Mouse (Mus musculus) ES-Bruce4 (cell line): Measurements from ENCODE around the gene Ints5. TPM values are rescaled to one million over a fixed set of nuclear protein-coding genes. Genes with fewer than 3 reads are reported as not detected.

ENCODE experiments used
- H3K27ac ChIP-seq: 2 replicates; pipeline ENCODE4 v1.5.1; 2012; ENCODE audit warnings: low read length, inconsistent platforms; ENCODE audit not compliant: insufficient read depth
- H3K27me3 ChIP-seq: 2 replicates; pipeline ENCODE4 v1.6.1; 2012; ENCODE audit warnings: mild to moderate bottlenecking, low read length, inconsistent platforms; ENCODE audit not compliant: control insufficient read depth, poor library complexity, insufficient read depth, severe bottlenecking
- H3K36me3 ChIP-seq: 2 replicates; pipeline ENCODE4 v1.6.1; 2012; ENCODE audit warnings: inconsistent platforms, mild to moderate bottlenecking, low read length, moderate library complexity; ENCODE audit not compliant: control insufficient read depth, poor library complexity, insufficient read depth, severe bottlenecking
- H3K4me1 ChIP-seq: one replicate; pipeline ENCODE4 v1.8.1; 2011; ENCODE audit warnings: low read length; ENCODE audit not compliant: control insufficient read depth, insufficient read depth
- H3K4me3 ChIP-seq: 2 replicates; pipeline ENCODE4 v1.5.1; 2011; ENCODE audit warnings: low read depth, mild to moderate bottlenecking, low read length
- H3K9ac ChIP-seq: 2 replicates; pipeline ENCODE4 v1.6.1; 2012; ENCODE audit warnings: low read depth, mild to moderate bottlenecking, inconsistent platforms; ENCODE audit not compliant: poor library complexity, severe bottlenecking
- H3K9me3 ChIP-seq: replicated peaks from 2 replicates; pipeline ENCODE4 v1.6.1; 2012; ENCODE audit warnings: mild to moderate bottlenecking, low read length, inconsistent platforms; ENCODE audit not compliant: control insufficient read depth, poor library complexity, insufficient read depth, severe bottlenecking
- CTCF ChIP-seq: IDR thresholded peaks from one replicate; pipeline ENCODE4 v1.8.1; 2011; ENCODE audit warnings: low read depth, low read length
- EP300 ChIP-seq: IDR thresholded peaks from 2 replicates; pipeline ENCODE4 v1.6.1; 2011; ENCODE audit warnings: low read depth, low read length; ENCODE audit not compliant: insufficient read depth
- POLR2A ChIP-seq: IDR thresholded peaks from one replicate; pipeline ENCODE4 v1.8.1; 2011; ENCODE audit warnings: low read length; ENCODE audit not compliant: insufficient read depth
- polyA plus RNA-seq: library from polyadenylated mRNA; stranded (reverse); fragments of >200 nt; gene quantifications from 2 replicates; pipeline ENCODE4 v1.2.4, GENCODE M21; 2011; ENCODE audit warnings: low read depth; ENCODE audit not compliant: missing spikeins, insufficient read depth, insufficient read length

Gene Ints5
- polyA plus RNA-seq, 1 experiment, result 23.1 TPM

GRCm38 (mm10) chr19:8946929-8947328, 54.1 kb downstream of the Ints5 start:
- Histone ChIP-seq H3K4me1 (no peaks in the 10 kb centered on the region), H3K27ac (no peak overlapping the region), H3K9ac (no peak overlapping the region), H3K27me3 (no peaks in the 10 kb centered on the region), H3K4me3 (no peak overlapping the region), H3K9me3 (no peaks in the 10 kb centered on the region), H3K36me3 (peaks cover 57% of the 10 kb centered on the region)
- no peak for TF ChIP-seq CTCF
- no peak for TF ChIP-seq POLR2A
- TF ChIP-seq EP300, result no peak

Other genes starting within 250 kb of the Ints5 start
- not detected in 2 replicates for gene Chrm1, start 229.2 kb upstream of the Ints5 start, polyA plus RNA-seq
- 170 TPM in 2 replicates for gene Slc3a2, start 169.6 kb upstream of the Ints5 start, polyA plus RNA-seq
- gene Wdr74, start 157.2 kb upstream of the Ints5 start, polyA plus RNA-seq, result 81.1 and 97.0 TPM in 2 replicates
- gene 1700092M07Rik, start 152.3 kb upstream of the Ints5 start, polyA plus RNA-seq, result 2.2 TPM in 1 of 2 replicates, not detected in the other
- gene Stx5a, start 151.6 kb upstream of the Ints5 start, polyA plus RNA-seq, result 45.6 and 47.1 TPM in 2 replicates
- 122 and 200 TPM in 2 replicates for gene Nxf1, start 135.9 kb upstream of the Ints5 start, polyA plus RNA-seq
- gene Tmem223, start 122.0 kb upstream of the Ints5 start, polyA plus RNA-seq, result 21.4 and 23.4 TPM in 2 replicates
- gene Tmem179b, start 118.5 kb upstream of the Ints5 start, polyA plus RNA-seq, result 29.0 and 34.5 TPM in 2 replicates
- 17.1 and 17.7 TPM in 2 replicates for gene Taf6l, start 106.6 kb upstream of the Ints5 start, polyA plus RNA-seq
- 98.2 and 103 TPM in 2 replicates for gene Polr2g, start 94.4 kb upstream of the Ints5 start, polyA plus RNA-seq
- gene Zbtb3, start 90.5 kb upstream of the Ints5 start, polyA plus RNA-seq, result 3.1 and 4.1 TPM in 2 replicates
- gene Ttc9c, start 73.7 kb upstream of the Ints5 start, polyA plus RNA-seq, result 77.3 and 84.9 TPM in 2 replicates
- 105 and 108 TPM in 2 replicates for gene Hnrnpul2, start 73.0 kb upstream of the Ints5 start, polyA plus RNA-seq
- 74.8 and 87.2 TPM in 2 replicates for gene AC129217.1, start 63.2 kb upstream of the Ints5 start, polyA plus RNA-seq
- 32.3 and 36.2 TPM in 2 replicates for gene Bscl2, start 55.5 kb upstream of the Ints5 start, polyA plus RNA-seq
- gene Gng3, start 53.8 kb upstream of the Ints5 start, polyA plus RNA-seq, result 28.3 and 29.7 TPM in 2 replicates
- 1.3 and 2.1 TPM in 2 replicates for gene Lrrn4cl, start 42.2 kb upstream of the Ints5 start, polyA plus RNA-seq
- 189 and 201 TPM in 2 replicates for gene Ubxn1, start 21.5 kb upstream of the Ints5 start, polyA plus RNA-seq
- gene Uqcc3, start 12.1 kb upstream of the Ints5 start, polyA plus RNA-seq, result 14.4 and 14.9 TPM in 2 replicates
- gene Lbhd1, start 9.3 kb upstream of the Ints5 start, polyA plus RNA-seq, result 10.1 and 13.4 TPM in 2 replicates
- gene Gm49403, start 9.1 kb upstream of the Ints5 start, polyA plus RNA-seq, result not detected in 2 replicates
- gene 1810009A15Rik, start 4.2 kb upstream of the Ints5 start, polyA plus RNA-seq, result 162 and 172 TPM in 2 replicates
- 11.9 and 24.8 TPM in 2 replicates for gene Gm49416, start 4.1 kb upstream of the Ints5 start, polyA plus RNA-seq
- gene Ganab, start 5.1 kb downstream of the Ints5 start, polyA plus RNA-seq, result 183 and 184 TPM in 2 replicates
- gene B3gat3, start 27.4 kb downstream of the Ints5 start, polyA plus RNA-seq, result 26.6 and 26.8 TPM in 2 replicates
- gene Rom1, start 36.4 kb downstream of the Ints5 start, polyA plus RNA-seq, result 1.6 and 2.2 TPM in 2 replicates
- 19.2 and 20.4 TPM in 2 replicates for gene Eml3, start 36.5 kb downstream of the Ints5 start, polyA plus RNA-seq
- 106 and 108 TPM in 2 replicates for gene Mta2, start 48.9 kb downstream of the Ints5 start, polyA plus RNA-seq
- 26.4 and 30.1 TPM in 2 replicates for gene Tut1, start 60.8 kb downstream of the Ints5 start, polyA plus RNA-seq
- gene Eef1g, start 74.0 kb downstream of the Ints5 start, polyA plus RNA-seq, result 1,175 and 1,274 TPM in 2 replicates
- 162 and 163 TPM in 2 replicates for gene Ahnak, start 96.3 kb downstream of the Ints5 start, polyA plus RNA-seq
- not detected in 2 replicates for gene Scgb1a1, start 195.0 kb downstream of the Ints5 start, polyA plus RNA-seq
- 14.8 and 23.3 TPM in 2 replicates for gene Asrgl1, start 242.6 kb downstream of the Ints5 start, polyA plus RNA-seq